Mouse (Mus musculus): Measurements from ENCODE around the gene Six3. TPM values are rescaled to one million over a fixed set of nuclear protein-coding genes. Genes with fewer than 3 reads are reported as not detected.
A peak's percentile ranks its signal among the peaks of the same experiment; 100 is the strongest.

Six3 gene
- total RNA-seq (2014; rRNA removed) (0.63 and 0.86 TPM in 2 replicates), polyA plus RNA-seq (2015; fragmentation: Nextera tagmentation; extraction: Ambion mirVana) (1.1 TPM in 1 of 2 replicates, not detected in the other)

GRCm38 (mm10) chr17:85613266-85613860, at the start of gene Six3:
TSS of gene Six3 (plus strand) at chr17:85613608.
- H3K36me3 ChIP-seq (ENCODE audit: insufficient read depth, low read length) = no peaks in the 10 kb centered on the region
- H3K4me1 ChIP-seq (ENCODE audit: insufficient read depth, low read length) = no peaks in the 10 kb centered on the region
- H3K9me3 ChIP-seq (ENCODE audit: low read length) = no peaks in the 10 kb centered on the region
- ATAC-seq (no peak), DNase-seq (ENCODE audit: low spot score) (no peak)
- no peak within 1 kb of the TSS for H3K4me3 ChIP-seq (ENCODE audit: low read length)
- 2% methylated on average over 29 of the region's 30 CpGs for WGBS
- H3K27me3 ChIP-seq (ENCODE audit: insufficient read depth, low read length) = peaks cover 99% of the 10 kb centered on the region
- H3K9ac ChIP-seq (replicated peaks; ENCODE audit: low read length) = no peak within 1 kb of the TSS
- H3K4me2 ChIP-seq (ENCODE audit: low read depth, low read length) = no peak within 1 kb of the TSS
- TF ChIP-seq CTCF (IDR thresholded peaks at IDR 0.05; ENCODE audit: low read depth) = no peak
- H3K27ac ChIP-seq = no peak within 1 kb of the TSS

DNA sequence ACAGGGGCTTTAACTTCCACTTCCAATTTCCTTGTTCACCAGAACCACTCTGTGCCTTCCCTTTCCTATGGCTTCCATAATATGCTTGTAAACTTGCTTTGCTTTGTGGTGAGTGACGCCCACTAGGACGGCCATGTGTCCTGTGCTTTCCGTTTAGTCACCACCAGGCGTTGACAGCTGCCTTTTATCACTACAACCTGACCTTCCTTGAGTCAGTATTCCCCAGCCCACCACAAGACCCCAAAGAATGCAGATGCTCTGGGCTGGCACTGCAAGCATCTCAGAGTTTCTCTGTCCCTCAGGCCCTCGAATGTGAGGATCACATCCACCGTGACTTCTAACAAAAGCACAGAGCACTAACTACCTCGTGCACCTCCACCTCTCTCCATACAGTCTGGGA, 49.3 kb upstream of the Six3 start:
- H3K9me3 ChIP-seq (ENCODE audit: low read length) = no peaks in the 10 kb centered on the region
- H3K27ac ChIP-seq = no peak overlapping the region
- no peak overlapping the region for H3K9ac ChIP-seq (replicated peaks; ENCODE audit: low read length)
- H3K27me3 ChIP-seq (ENCODE audit: insufficient read depth, low read length) = no peaks in the 10 kb centered on the region
- ATAC-seq (no peak), DNase-seq (ENCODE audit: low spot score) (no peak)
- no peak overlapping the region for H3K4me2 ChIP-seq (ENCODE audit: low read depth, low read length)
- no peak for TF ChIP-seq CTCF (IDR thresholded peaks at IDR 0.05; ENCODE audit: low read depth)
- 76% methylated on average over 7 of the region's 7 CpGs for WGBS
- H3K4me3 ChIP-seq (ENCODE audit: low read length) = no peak overlapping the region
- no peaks in the 10 kb centered on the region for H3K36me3 ChIP-seq (ENCODE audit: insufficient read depth, low read length)
- H3K4me1 ChIP-seq (ENCODE audit: insufficient read depth, low read length) = no peaks in the 10 kb centered on the region

DNA sequence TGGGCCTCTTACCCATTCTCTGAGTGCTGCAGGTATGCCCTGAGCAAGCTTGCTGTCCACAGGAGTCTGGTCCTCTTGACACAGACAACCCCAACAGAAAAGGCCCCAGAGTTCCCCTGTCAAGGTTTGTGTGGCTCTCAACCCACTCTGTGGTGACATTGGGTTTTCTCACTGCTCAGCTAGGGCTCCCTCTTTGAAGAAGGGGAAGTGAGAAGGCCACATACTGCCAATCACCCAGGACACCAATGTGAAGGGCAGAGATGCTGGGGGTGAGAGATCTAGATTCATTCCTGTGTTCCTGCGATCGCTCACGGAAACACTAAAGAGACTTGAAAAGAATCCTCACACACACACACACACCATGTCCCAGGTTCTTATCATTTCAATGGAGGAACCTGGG, 39.4 kb upstream of the Six3 start:
- H3K9ac ChIP-seq (replicated peaks; ENCODE audit: low read length) = no peak overlapping the region
- no peak for TF ChIP-seq CTCF (IDR thresholded peaks at IDR 0.05; ENCODE audit: low read depth)
- WGBS = 90% methylated on average over 3 of the region's 3 CpGs
- no peak overlapping the region for H3K27ac ChIP-seq
- H3K4me2 ChIP-seq (ENCODE audit: low read depth, low read length) = no peak overlapping the region
- H3K36me3 ChIP-seq (ENCODE audit: insufficient read depth, low read length) = no peaks in the 10 kb centered on the region
- H3K4me1 ChIP-seq (ENCODE audit: insufficient read depth, low read length) = no peaks in the 10 kb centered on the region
- no peaks in the 10 kb centered on the region for H3K9me3 ChIP-seq (ENCODE audit: low read length)
- no peaks in the 10 kb centered on the region for H3K27me3 ChIP-seq (ENCODE audit: insufficient read depth, low read length)
- no peak overlapping the region for H3K4me3 ChIP-seq (ENCODE audit: low read length)
- ATAC-seq (no peak), DNase-seq (ENCODE audit: low spot score) (no peak)

DNA sequence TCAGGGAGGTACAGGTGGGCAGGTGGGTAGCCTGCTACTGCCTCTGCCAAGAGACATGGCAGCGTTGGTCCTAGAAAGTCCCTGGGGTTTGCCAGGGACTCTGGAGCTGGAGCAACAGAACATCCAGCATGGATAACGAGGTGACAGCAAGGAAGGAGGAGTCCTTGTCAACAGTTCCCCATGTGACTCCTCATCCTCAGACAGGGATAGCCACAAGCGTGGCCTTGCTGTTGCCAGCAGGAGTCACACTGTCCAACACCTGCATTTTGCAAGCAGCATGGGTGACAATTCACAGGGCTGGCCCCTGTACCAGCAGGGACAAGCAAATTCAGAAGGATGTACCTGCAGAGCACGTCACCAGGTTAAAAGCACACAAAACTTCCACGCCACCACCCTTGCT, 35.1 kb upstream of the Six3 start:
- Histone ChIP-seq H3K36me3 (ENCODE audit: insufficient read depth, low read length) (no peaks in the 10 kb centered on the region), H3K27ac (no peak overlapping the region), H3K9ac (replicated peaks; ENCODE audit: low read length) (no peak overlapping the region), H3K4me2 (ENCODE audit: low read depth, low read length) (no peak overlapping the region), H3K4me1 (ENCODE audit: insufficient read depth, low read length) (no peaks in the 10 kb centered on the region), H3K27me3 (ENCODE audit: insufficient read depth, low read length) (no peaks in the 10 kb centered on the region), H3K4me3 (ENCODE audit: low read length) (no peak overlapping the region), H3K9me3 (ENCODE audit: low read length) (no peaks in the 10 kb centered on the region)
- ATAC-seq = no peak
- WGBS = 69% methylated on average over 5 of the region's 5 CpGs
- TF ChIP-seq CTCF (IDR thresholded peaks at IDR 0.05; ENCODE audit: low read depth) = no peak
- no peak for DNase-seq (ENCODE audit: low spot score)

DNA sequence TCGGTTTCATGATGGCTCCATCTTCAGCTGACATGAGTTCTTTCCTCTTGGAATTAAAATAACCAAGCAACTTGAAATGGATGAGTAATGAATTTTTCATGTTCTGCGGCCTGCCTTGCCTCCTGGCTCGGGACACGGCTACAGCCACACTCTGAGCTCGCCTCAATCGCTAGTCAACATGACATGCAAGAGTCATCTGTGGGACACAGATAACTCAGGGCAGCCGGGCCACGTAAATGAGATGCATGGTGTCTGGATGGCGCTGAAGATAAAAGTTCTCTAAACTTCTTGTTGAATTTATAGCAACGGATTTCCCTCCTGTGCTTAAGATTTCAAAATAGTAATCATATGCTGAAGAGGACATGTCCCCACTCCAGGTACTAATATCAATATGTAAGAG, 34.1 kb upstream of the Six3 start:
- WGBS = 87% methylated on average over 10 of the region's 10 CpGs
- no peak overlapping the region for H3K27ac ChIP-seq
- H3K9me3 ChIP-seq (ENCODE audit: low read length) = no peaks in the 10 kb centered on the region
- H3K9ac ChIP-seq (replicated peaks; ENCODE audit: low read length) = no peak overlapping the region
- no peak for ATAC-seq
- no peak for DNase-seq (ENCODE audit: low spot score)
- no peaks in the 10 kb centered on the region for H3K27me3 ChIP-seq (ENCODE audit: insufficient read depth, low read length)
- H3K36me3 ChIP-seq (ENCODE audit: insufficient read depth, low read length) = no peaks in the 10 kb centered on the region
- TF ChIP-seq CTCF (IDR thresholded peaks at IDR 0.05; ENCODE audit: low read depth) = no peak
- H3K4me3 ChIP-seq (ENCODE audit: low read length) = no peak overlapping the region
- H3K4me2 ChIP-seq (ENCODE audit: low read depth, low read length) = no peak overlapping the region
- H3K4me1 ChIP-seq (ENCODE audit: insufficient read depth, low read length) = no peaks in the 10 kb centered on the region

GRCm38 (mm10) chr17:85580221-85580620, 33.2 kb upstream of the Six3 start:
- ATAC-seq (peak; percentile 38; the same call in 1 of the 2 replicates), DNase-seq (ENCODE audit: low spot score) (peak; percentile 19)
- Histone ChIP-seq H3K4me3 (ENCODE audit: low read length) (no peak overlapping the region), H3K27ac (no peak overlapping the region), H3K4me1 (ENCODE audit: insufficient read depth, low read length) (no peaks in the 10 kb centered on the region), H3K9me3 (ENCODE audit: low read length) (no peaks in the 10 kb centered on the region), H3K27me3 (ENCODE audit: insufficient read depth, low read length) (no peaks in the 10 kb centered on the region), H3K9ac (replicated peaks; ENCODE audit: low read length) (no peak overlapping the region), H3K4me2 (ENCODE audit: low read depth, low read length) (no peak overlapping the region), H3K36me3 (ENCODE audit: insufficient read depth, low read length) (no peaks in the 10 kb centered on the region)
- no peak for TF ChIP-seq CTCF (IDR thresholded peaks at IDR 0.05; ENCODE audit: low read depth)
- 58% methylated on average over 6 of the region's 6 CpGs for WGBS

DNA sequence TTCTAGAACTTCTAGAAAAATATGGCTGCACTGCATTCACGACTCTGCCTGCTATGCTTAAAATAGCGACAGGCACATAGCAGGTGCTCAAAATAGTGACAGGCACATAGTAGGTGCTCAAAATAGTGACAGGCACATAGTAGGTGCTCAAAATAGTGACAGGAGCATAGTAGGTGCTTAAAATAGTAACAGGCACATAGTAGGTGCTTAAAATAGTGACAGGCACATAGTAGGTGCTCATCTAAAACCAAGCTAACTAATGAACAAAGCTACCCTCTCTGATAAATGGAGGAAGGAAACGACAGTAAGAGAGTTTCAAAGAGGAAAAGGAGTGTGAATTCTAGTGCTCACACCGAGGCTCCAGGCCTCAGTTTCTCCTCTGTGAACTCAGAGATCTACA, 29.2 kb upstream of the Six3 start:
- TF ChIP-seq CTCF (IDR thresholded peaks at IDR 0.05; ENCODE audit: low read depth) = no peak
- H3K4me3 ChIP-seq (ENCODE audit: low read length) = no peak overlapping the region
- H3K27ac ChIP-seq = no peak overlapping the region
- no peaks in the 10 kb centered on the region for H3K27me3 ChIP-seq (ENCODE audit: insufficient read depth, low read length)
- no peaks in the 10 kb centered on the region for H3K4me1 ChIP-seq (ENCODE audit: insufficient read depth, low read length)
- DNase-seq (ENCODE audit: low spot score) = no peak
- no peaks in the 10 kb centered on the region for H3K9me3 ChIP-seq (ENCODE audit: low read length)
- no peaks in the 10 kb centered on the region for H3K36me3 ChIP-seq (ENCODE audit: insufficient read depth, low read length)
- no peak for ATAC-seq
- no peak overlapping the region for H3K4me2 ChIP-seq (ENCODE audit: low read depth, low read length)
- WGBS = 92% methylated on average over 4 of the region's 4 CpGs
- H3K9ac ChIP-seq (replicated peaks; ENCODE audit: low read length) = no peak overlapping the region
